Mouse (Mus musculus): ENCODE data around the gene Mtmr11.

GRCm38 (mm10) chr3:96163040-96163439 is 1.2 kb downstream of the Mtmr11 start:
- no peak for TF ChIP-seq CTCF (IDR thresholded peaks at IDR 0.05; ENCODE audit: low read depth)
- TF ChIP-seq EP300 (IDR thresholded peaks at IDR 0.05; ENCODE audit: low read depth) = no peak

All from heart, postnatal 0 days (tissue).